Mouse (Mus musculus) E14TG2a.4 (cell line): ENCODE measurements at regions not wholly inside any gene's neighbourhood (a gene's known extent, or its start where the extent isn't known, plus 50 kb on each side); places are given as distances from the start of the nearest gene placed in this dataset.

Experiments used
- CTCF ChIP-seq: conservative IDR thresholded peaks from 2 replicates; pipeline ENCODE4 v1.5.1; 2014; ENCODE audit warnings: low read length
- NANOG ChIP-seq: IDR thresholded peaks from 2 replicates; pipeline ENCODE4 v1.6.1; 2014; ENCODE audit warnings: borderline replicate concordance, low read length, mixed read lengths
- POU5F1 ChIP-seq: IDR thresholded peaks from 2 replicates; pipeline ENCODE4 v1.6.1; 2014; ENCODE audit warnings: low read length, borderline replicate concordance

GRCm38 (mm10) chr13:38753722-38754121, 94.9 kb upstream of the Eef1e1 start:
- no peak for TF ChIP-seq CTCF
- TF ChIP-seq POU5F1: no peak
- TF ChIP-seq NANOG: no peak
